ENCODE assay signal across 8 mouse cellular contexts in genomic region chr5:52064804-52065451, GRCm38 (mm10).
DNase-seq lines count a peak whose midpoint lies in the region; ATAC-seq lines count a peak whose summit lies in the region.

No protein-coding gene starts in this region.

- intact Hi-C loops in left cerebral cortex, postnatal 10 days (cut with DNase I), result no loop called here

- no peaks in the 10 kb centered on the region for H3K4me1 ChIP-seq in intestine, embryonic 15.5 days (replicated peaks)
- H3K4me1 ChIP-seq in midbrain, embryonic 10.5 days, result no peaks in the 10 kb centered on the region

- no peak overlapping the region for H3K4me2 ChIP-seq in intestine, embryonic 15.5 days (replicated peaks)

- H3K9me3 ChIP-seq in intestine, embryonic 15.5 days, result no peaks in the 10 kb centered on the region
- H3K9me3 ChIP-seq in midbrain, embryonic 10.5 days (replicated peaks), result no peaks in the 10 kb centered on the region

- no peak overlapping the region for H3K9ac ChIP-seq in intestine, embryonic 15.5 days

- H3K36me3 ChIP-seq in intestine, embryonic 15.5 days, result no peaks in the 10 kb centered on the region
- H3K36me3 ChIP-seq in midbrain, embryonic 10.5 days, result no peaks in the 10 kb centered on the region

- peak; percentile 66 for DNase-seq in adrenal gland, adult 2 months
- peak; percentile 96 for DNase-seq in embryo, embryonic 10 days (ENCODE audit: low spot score)
- DNase-seq in gastrocnemius, postnatal 10 days, result peak; percentile 88
- DNase-seq in left cerebral cortex, postnatal 10 days (ENCODE audit: extremely low spot score in 1 of 2, low spot score in 2 of 2), result peak; percentile 72 to 81
- peak; percentile 82 for DNase-seq in midbrain, embryonic 10.5 days (ENCODE audit: low spot score)
- peak; percentile 71 to 74 for DNase-seq in right cerebral cortex, postnatal 36 days (ENCODE audit: low spot score in 2 of 2)
- DNase-seq in urinary bladder, postnatal 4 days (ENCODE audit: low spot score in 2 of 2), result peak; percentile 67 to 85

- H3K4me3 ChIP-seq in intestine, embryonic 15.5 days (replicated peaks), result no peak overlapping the region
- H3K4me3 ChIP-seq in midbrain, embryonic 10.5 days, result no peak overlapping the region

- H3K27me3 ChIP-seq in intestine, embryonic 15.5 days (replicated peaks), result no peaks in the 10 kb centered on the region
- H3K27me3 ChIP-seq in midbrain, embryonic 10.5 days (ENCODE audit: low read depth, poor library complexity, severe bottlenecking), result no peaks in the 10 kb centered on the region

- ATAC-seq in intestine, embryonic 15.5 days, result peak; percentile 79

- WGBS in intestine, embryonic 15.5 days, result 27% methylated on average over 16 of the region's 16 CpGs
- 44% methylated on average over 16 of the region's 16 CpGs for WGBS in midbrain, embryonic 10.5 days

- H3K27ac ChIP-seq in intestine, embryonic 15.5 days, result no peak overlapping the region
- H3K27ac ChIP-seq in midbrain, embryonic 10.5 days (replicated peaks), result no peak overlapping the region
